Mouse (Mus musculus): Measurements from ENCODE around the gene Jph2.
"Not testable (repeated sequence)": the region's sequence is repeated elsewhere in the genome, so short reads cannot be mapped to it uniquely, and the experiment has no call there.

The Jph2 gene

DNA sequence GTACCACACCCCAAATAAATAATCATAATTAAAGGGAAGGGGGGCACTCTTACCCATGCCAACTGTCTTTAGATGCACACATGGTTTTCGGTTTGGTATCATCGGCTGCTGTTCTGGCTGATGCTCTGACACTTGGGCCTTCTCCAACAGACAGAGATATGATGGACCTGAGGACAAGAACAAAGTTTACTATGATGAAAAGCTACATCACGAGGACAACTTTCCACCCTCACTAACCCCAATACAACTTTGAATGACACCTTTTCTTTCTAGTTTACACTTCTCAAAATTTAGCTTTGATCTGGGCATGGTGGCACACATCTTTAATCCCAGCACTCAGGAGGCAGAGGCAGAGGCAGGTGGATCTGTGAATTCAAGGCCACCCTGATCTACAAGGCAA is 13.6 kb upstream of the Jph2 start:
- not testable (repeated sequence) for DNase-seq (ENCODE audit: inconsistent ontology term)

DNA sequence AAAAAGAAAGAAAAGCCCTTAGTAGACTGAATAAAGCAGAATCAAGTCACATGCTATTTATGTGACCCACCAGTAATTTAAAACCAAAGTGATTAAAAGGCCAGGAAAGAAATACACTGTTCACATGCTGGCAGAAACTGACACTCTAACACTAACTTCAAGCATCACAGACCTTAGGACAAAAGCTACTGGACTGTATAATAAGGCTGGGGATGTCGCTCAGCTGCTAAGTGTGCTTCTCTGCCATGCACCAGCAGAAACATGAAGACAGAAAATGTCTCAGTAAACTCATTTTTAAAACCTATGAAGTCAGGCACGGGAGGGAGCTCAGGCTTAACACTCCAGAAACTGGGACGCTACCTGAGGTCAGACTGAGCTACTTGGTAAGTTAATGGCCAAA is 12.4 kb upstream of the Jph2 start:
- DNase-seq (ENCODE audit: inconsistent ontology term) = no peak

DNA sequence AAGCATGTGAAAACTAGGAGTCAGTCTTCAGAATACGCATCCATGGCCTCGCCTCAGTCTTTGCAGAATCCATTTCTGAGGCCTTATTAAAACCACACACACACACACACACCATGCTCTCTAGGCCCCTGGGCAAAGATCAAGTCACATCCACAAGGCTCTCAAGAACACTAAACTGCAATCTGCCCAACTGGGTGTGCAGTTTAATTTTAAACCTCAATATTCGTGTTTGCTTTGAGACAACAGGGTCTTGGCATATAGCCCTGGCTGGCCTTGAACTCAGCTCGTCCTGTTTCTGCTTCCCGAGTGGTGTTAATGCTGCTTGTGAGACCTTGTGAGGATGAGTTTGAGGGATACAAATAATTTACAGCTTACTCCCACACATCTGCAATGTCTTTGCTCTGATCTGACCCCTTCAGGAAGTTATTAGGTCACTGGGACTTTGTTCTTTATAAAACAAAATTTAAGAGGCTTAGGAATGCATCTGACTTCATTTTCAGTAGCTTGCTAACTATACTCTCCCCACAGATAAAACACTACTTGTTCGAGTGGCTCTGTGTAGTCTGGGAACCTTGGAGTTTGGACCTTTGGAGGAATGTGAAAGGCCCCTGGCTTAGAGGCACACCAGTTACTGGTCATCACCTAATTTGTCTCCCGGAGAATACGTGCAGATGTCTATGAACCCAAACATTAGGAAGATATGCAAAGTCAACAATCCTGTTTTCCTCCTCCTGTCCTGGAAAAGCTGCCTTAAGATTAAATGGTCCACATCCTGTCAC is 6.4 kb upstream of the Jph2 start:
- DNase-seq (ENCODE audit: inconsistent ontology term) = no peak

DNA sequence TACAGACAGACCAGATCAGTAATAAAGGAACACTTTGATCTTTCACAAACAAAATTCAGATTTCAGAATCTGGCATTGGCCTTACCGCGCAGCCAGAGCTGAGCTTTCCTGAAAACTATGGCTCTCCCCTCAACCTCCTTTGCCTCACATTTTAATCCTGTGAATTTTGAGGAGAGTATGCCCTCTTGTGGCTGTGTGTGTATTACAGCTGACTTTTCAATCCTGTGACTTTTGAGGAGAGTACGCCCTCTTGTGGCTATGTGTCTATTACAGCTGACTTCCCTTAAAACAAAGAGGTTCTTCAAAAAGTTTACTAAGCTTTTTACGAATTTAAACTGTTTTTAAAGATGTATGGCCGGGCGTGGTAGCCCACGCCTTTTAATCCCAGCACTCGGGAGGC is 3.4 kb upstream of the Jph2 start:
- DNase-seq (ENCODE audit: inconsistent ontology term) = peak; percentile 72

DNA sequence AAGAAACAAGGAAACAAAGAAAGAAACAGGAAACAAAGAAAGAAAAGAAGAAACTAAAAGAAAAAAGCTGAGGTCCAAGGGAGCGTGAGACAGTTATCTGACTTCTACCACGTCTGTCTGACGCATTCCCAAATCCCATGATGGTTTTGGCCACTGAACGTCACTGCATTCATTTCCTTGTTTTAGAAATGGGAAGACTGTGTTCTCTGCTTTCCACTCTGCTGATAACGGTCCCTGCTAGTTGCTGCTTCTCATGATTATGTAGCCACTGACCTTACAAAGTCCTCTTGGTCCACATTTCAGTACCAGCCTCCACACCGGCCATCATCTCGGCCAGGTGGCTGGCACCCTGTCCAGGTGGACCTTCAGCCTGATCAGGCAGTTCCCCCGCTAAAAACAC is 1.4 kb upstream of the Jph2 start:
- DNase-seq (ENCODE audit: inconsistent ontology term) = no peak

DNA sequence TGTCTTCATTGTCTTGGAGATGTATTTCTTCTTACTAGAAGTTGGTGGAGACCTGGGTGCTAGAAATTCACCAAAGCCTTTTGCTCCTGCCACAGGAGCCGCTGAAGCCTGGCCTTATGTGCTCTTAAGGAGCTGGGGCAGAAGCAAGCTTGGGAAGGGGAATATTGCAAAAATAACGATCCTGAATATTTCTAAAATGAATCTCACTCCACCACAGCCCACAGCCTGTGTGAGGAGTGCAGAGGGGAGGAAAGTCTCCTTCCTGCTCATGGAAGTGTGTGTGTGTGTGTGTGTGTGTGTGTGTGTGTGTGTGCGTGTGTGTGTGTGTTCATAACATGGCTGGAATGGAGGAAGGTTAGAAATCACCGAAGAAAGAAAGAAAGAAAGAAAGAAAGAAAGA is 977 bp upstream of the Jph2 start:
- DNase-seq (ENCODE audit: inconsistent ontology term) = peak; percentile 34

DNA sequence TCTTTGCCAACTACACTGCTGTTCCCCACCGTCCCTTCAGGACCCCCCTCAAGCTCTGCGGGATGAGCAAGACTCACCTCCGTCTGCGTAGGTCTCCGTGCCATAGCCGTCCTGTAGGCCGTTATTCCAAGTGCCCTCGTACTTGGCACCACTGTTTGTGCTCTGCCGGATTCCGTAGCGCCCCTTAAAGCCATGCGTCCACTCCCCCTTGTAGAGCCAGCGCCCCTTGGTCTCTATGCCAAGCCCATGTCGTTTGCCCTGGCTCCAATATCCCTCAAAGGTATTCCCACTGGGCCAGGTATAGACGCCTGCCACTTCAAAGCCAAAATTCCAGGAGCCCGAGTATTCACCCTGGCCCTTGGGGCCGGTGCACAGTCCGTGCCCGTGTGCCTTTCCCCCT is 722 bp downstream of the Jph2 start:
- DNase-seq (ENCODE audit: inconsistent ontology term) = no peak

DNA sequence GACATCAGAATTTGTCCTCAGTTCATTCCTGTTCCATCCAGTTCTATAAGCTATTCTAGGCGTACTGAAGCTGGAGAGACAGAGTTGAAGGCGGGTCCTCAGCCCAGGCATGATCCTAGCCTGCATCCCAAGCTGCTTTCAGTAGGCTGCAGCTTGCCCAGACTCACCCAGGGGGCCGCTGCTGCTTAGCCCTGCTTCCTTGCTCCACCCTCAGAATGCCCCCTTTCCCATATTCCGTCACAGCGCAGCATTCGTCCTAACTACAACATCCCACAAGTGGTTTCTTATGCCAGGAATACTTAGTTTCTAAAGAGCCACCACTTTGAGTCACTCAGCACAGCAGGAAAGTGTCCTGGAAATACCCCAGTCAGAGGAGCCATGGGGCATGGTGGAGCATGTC is 2.8 kb downstream of the Jph2 start:
- DNase-seq (ENCODE audit: inconsistent ontology term) = no peak

DNA sequence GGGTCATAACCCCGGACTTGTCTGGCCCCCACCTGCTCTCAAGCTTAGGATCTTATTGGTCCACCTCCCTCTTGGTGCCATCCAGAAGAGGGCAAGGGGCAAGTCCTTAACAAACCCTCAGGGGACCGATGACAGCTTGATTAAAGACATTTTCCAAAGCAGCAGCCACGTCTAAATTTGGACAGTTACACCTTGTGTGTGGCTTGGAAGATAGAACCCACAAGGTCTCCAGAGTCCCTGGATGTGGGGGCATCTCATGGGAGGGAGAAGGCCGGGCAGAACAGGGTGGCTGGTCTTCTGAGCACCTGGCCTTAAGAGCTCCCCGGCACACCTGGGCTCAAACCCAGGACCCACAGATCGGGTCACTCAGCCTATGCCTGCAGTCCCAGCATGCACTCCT is 3.8 kb downstream of the Jph2 start:
- DNase-seq (ENCODE audit: inconsistent ontology term) = no peak

DNA sequence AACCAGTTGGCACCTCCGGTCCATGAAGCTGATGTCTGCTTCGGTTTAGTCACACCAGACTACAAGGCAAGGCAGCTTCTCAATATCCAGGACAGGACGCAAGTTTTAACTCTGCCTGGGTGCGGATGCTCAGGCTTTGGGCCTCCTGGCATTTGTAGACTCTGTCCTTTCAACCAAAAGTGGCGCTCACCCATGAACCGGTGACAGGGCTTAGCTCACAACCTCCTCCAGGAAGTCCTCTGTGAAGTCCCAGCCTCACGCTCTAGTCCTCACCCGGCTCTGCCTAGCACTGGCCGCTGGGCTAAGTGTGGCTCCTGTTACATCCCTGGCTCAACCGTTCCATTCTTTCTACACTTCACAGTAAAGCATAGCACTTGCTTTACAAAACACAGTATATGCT is 4.6 kb downstream of the Jph2 start:
- no peak for DNase-seq (ENCODE audit: inconsistent ontology term)

DNA sequence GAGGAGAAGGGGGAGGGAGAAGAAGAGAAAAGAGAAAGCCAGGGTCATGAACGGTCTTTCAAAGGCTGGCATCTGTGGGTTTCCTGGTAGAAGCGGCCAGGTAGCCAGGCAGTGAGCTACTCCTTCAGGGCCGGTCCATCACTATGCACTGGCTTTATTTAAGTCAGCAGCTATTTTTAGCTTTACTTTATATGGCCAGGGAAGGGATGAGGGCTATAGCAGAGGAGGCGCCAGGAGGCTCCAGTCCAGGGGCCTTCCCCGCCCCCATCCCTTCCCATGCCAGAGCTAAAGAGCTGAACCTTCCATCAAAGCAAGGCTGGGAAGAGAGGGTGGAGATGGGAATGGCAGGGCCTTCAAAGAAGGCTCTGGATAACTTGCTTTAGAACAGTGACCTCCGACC is 5.4 kb downstream of the Jph2 start:
- DNase-seq (ENCODE audit: inconsistent ontology term) = no peak

DNA sequence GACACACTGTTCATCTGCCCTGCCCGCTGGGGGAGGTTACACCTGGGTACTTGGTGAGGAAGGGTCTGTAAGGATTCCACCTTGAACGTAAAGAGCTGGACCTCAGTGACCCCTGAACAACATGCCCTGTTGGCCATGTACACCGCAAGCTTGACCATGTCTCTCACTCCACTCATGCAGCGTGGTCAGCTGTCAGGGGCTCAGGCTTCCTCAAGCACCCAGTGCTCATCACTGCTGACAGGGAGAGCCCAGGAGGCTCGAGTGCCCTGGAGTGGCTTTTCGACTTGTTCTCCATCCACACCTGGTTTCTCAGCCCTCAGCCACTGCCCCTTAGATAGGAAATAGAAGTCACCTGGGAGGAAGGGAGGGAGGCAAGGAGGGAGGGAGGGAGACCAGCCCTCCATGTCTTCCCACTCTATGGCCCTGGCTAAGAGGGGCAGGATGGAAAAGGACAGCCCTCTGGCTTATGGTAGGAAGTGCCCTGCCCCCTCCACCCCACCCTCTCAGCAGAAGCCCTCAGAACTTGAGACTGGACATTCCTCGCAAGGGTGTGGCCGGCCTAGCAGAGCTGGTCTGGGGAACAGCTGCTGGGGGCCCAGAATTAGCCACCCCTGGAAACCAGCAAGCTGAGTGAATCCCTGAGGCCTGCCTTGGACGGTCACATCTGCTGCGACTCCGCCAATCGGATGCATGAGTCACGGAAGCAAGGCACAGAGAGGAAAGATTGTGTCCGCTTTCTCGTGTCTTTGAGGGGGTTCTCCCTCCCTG is 11.2 kb downstream of the Jph2 start:
- no peak for DNase-seq (ENCODE audit: inconsistent ontology term)

DNA sequence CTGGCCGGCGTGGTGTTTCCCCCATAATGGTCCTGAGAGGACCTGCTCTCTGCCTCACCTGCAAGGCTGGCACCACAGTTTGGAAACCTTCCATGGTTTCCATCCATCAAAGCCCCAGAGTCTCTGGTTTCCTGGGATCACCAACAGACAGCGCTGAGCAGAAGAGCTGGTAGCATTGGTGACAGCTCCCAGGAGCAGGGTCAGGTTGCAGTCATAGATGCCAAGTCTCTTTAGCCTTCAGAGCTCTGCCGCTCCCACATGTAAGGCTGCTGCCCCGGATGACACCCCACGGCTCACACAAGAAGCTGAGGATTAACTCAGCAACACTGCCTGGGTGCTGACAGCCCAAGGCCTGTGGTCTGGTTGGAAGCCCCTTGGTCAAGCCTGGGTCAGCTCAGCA is 12.7 kb downstream of the Jph2 start:
- DNase-seq (ENCODE audit: inconsistent ontology term) = no peak

DNA sequence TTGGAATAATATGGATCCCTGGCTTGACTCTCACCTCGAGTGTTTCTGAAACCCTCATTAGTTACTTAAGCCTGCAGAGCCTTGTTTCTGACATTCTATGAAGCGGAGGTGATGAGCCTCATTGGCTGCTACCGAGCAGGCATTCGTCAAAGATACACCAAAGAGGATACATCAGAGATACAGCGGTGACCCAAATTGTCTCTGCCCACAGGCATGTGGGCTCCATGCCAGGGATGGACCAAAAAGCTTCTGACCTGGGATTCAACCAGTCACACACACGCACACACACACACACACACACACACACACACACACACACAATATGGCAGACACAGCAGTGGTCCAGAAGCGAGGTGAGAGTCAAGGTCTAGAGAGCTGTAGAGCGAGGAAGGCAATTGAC is 16.5 kb downstream of the Jph2 start:
- peak; percentile 82 for DNase-seq (ENCODE audit: inconsistent ontology term)

DNA sequence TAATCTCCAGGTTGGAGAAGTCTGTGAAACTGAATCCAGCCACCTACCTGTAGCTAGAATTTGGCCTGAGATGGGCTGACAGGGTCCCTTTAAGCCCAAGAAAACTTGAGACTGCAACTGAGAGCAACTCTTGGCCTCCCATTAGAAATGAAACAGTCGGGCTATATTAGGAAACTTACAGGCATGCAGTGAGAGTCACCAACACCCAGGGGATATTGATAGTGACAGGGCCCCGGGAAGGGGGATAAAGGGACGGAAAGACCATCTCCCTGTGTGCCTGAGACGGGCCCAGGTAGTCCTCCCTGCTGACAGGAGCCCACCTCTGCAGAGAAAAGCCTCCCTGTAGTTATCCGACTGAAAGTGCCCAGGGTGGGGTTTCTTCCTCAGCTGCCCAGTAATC is 18.4 kb downstream of the Jph2 start:
- no peak for DNase-seq (ENCODE audit: inconsistent ontology term)

DNA sequence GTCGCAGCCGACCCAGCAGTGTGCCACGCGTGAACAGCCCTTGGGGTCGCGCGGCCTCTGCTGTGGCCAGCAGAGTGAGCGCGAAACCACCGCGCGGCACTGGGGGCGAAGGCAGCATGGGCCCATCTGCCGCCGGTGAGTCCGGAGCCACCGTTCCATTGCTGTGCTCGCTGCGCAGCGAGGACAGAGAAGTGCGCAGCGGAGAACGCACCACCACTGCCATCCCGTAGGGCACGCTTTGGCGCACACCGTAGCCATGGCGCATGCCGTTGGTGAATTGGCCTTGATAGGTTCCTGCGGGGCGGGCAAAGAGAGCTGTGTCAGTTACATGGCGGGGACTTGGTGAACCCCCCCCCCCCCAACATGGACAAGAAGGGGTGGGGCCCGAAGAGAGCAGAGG is 21.7 kb downstream of the Jph2 start:
- no peak for DNase-seq (ENCODE audit: inconsistent ontology term)

DNA sequence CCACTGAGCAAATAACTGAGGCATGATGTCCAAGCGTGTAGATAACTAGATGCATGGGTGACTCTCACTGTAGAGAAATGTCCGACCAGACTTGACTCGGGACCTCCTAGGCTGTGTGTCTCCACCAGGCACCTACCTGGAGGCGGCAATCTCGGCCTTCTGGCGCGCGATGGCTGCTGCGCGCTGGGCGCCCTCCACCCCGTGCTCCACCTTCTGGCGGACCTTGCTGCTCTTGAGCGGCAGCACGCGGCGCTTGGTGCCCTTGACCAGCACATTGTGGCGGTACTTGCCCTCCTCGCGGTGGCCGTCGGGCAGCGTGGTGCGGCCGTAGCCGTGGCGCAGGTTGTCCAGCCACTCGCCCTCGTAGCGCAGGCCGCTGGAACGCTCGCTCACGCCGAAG is 22.3 kb downstream of the Jph2 start:
- no peak for DNase-seq (ENCODE audit: inconsistent ontology term)

DNA sequence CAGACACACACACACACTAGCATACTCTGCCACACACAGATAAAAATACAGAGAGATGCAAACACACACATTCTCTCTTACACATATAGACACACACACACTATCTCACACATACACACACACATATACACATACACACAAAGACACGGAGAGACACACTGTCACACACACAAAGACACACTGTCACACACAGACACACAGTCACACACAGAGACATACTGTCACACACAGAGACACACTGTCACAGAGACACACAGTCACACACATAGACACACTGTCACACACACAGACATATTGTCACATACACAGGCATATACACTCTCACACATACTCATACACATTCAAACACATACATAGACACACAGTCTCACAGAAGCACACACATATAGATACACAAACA is 25.2 kb downstream of the Jph2 start:
- no peak for DNase-seq (ENCODE audit: inconsistent ontology term)

DNA sequence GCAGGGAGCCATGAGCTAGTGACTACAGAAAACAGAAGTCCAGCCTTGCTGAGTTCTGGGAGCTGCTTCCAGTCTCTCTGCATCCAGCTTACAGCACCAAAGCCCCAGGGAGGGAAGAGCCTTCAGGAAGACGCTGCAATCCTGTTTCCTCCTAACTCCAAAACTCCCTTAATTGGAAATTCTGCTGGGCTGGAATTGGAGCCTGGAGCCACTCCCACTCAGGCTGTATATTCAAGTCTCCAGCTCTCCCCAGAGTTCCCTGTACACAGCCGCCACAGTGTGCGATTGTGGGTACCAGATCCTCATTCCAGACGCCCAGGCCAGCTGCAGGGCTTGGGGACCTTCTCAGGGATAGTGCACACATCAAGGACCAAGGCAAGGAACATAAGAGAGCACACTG is 27.6 kb downstream of the Jph2 start:
- DNase-seq (ENCODE audit: inconsistent ontology term) = no peak

DNA sequence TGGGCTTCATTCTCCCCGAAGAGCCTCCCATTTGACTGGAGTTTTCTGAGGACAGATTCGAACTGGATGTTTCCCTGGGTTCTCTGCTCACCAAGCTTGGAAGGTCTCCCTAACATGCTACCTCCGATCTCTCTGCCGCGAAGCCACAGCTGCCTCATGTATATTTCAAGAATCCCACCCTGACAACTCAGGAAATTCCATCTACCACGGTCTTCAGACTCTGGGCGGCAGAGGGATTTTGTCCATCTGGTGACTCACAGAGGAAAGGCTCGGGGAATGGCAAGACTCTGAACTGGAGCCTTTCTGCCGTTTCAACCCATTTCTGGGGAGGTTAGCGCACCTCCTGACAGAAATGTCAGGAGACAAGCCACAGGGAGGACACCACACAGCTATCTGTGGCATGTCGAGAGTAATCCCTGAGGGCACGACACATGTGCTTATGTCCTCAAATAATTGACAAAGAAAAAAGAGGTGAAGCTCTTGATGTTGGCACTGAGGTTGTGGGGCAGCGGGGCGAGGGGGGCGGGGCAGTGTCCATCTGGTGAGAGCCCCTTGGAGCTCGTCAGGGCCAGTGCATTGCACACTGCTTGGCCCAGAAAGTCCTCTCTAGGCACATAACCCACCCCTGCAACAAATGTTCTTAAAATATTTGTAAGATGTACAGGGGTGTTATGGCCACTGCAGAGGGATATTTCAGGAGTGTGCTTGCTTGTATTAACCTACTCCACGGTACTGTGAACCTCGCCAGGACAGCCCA is 32.8 kb downstream of the Jph2 start:
- peak; percentile 36 for DNase-seq (ENCODE audit: inconsistent ontology term)

DNA sequence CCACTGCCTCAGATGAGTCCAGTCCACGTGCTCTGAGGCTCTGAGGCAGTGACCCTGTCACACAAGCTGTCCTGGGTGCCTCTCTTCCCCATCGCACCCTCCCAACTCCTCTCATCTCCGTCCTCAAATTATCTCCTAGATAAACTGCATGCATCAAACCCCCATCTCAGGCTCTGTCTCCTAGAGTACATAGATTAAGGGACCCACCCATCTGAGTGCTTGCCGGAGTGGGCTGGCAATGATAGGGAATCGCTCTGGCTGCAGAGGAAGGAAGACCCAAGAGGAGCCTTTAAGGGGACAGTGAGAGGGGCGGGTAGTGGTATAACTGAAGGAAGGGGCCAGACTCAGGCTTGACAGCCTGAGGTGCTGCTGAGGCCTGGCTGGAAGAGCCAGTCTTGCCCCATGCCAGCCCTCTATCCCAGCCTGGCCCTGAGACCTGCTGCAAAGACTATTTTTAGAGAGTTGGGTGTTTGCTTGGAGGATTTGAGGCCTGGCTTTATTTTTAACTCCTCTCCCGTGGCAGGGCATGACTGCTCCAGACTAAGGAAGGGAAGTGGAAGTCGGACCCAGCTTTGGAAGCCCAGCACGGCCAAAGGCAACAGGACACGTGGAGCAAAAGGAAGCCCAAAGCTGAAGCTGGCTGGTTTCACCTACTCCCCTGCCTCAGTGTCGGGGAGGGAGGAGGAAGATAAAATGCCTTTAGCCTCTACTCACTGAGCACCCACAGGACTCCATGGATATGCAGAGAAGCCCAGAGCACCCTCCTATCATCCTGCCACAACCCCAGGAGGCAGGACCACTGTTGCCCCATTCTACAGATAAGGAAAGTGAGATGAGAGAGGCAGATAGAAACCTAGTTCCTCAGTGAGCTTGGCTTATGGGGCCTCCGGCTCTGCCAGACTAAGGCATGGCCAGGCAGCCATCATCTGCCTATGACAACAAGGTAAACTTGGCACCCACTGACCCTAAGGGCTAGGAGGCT is 34.6 kb downstream of the Jph2 start:
- DNase-seq (ENCODE audit: inconsistent ontology term) = no peak
